Mouse (Mus musculus) megakaryocyte progenitor cell, adult 5-6 weeks (primary cell): ENCODE results near the gene Cldn7. TPM values are rescaled to one million over a fixed set of nuclear protein-coding genes. Genes with fewer than 3 reads are reported as not detected.
"Not testable (repeated sequence)": the region's sequence is repeated elsewhere in the genome, so short reads cannot be mapped to it uniquely, and the experiment has no call there.

Experiments
- ATAC-seq: replicated peaks from 2 replicates; pipeline ENCODE4 v1.8.0; 2016; ENCODE audit warnings: mild to moderate bottlenecking, moderate TSS enrichment, inconsistent platforms; ENCODE audit not compliant: poor library complexity
- total RNA-seq, 2 experiments: library from RNA; stranded (forward) in 1 of 2; stranded (reverse) in 1 of 2; fragments of 157-497, 149-512 nt in 1 of 2; fragments of 200-1000 nt in 1 of 2; gene quantifications; 2 replicates each; pipeline versions ENCODE4 v1.2.3 to v1.2.4; 2015 to 2017

Gene Cldn7
- total RNA-seq (2015) (not detected in 2 replicates), total RNA-seq (2017) (not detected in 2 replicates)

- ATAC-seq: no peak
Observed at GRCm38 (mm10) chr11:69964650-69965270, at the start of gene Cldn7. Cldn7 (plus strand) TSS chr11:69964779.

GRCm38 (mm10) chr11:69914917-69915430, 49.6 kb upstream of the Cldn7 start:
- ATAC-seq: no peak

- peak; percentile 35 for ATAC-seq
Observed at GRCm38 (mm10) chr11:69915667-69916627, 48.6 kb upstream of the Cldn7 start.

GRCm38 (mm10) chr11:69916652-69917378, 47.8 kb upstream of the Cldn7 start:
- ATAC-seq: not testable (repeated sequence)

- no peak for ATAC-seq
Observed at GRCm38 (mm10) chr11:69917379-69917948, 47.1 kb upstream of the Cldn7 start.

GRCm38 (mm10) chr11:69918118-69918517, 46.5 kb upstream of the Cldn7 start:
- ATAC-seq: no peak

GRCm38 (mm10) chr11:69919053-69919452, 45.5 kb upstream of the Cldn7 start:
- ATAC-seq: no peak

GRCm38 (mm10) chr11:69919661-69920265, 44.8 kb upstream of the Cldn7 start:
- ATAC-seq: peak; percentile 42

GRCm38 (mm10) chr11:69920266-69921031, 44.1 kb upstream of the Cldn7 start:
- ATAC-seq: no peak

GRCm38 (mm10) chr11:69921114-69922011, 43.2 kb upstream of the Cldn7 start, which contains the start of gene Eif5a:
Eif5a (minus strand) TSS chr11:69921958.
- ATAC-seq: peak; percentile 73

GRCm38 (mm10) chr11:69922012-69922756, 42.4 kb upstream of the Cldn7 start:
- ATAC-seq: no peak

- ATAC-seq: no peak
Observed at GRCm38 (mm10) chr11:69922796-69923195, 41.8 kb upstream of the Cldn7 start.

GRCm38 (mm10) chr11:69927501-69927900, 37.1 kb upstream of the Cldn7 start:
- ATAC-seq: no peak

- no peak for ATAC-seq
Observed at GRCm38 (mm10) chr11:69929712-69930111, 34.9 kb upstream of the Cldn7 start.

GRCm38 (mm10) chr11:69930176-69930575, 34.4 kb upstream of the Cldn7 start:
- not testable (repeated sequence) for ATAC-seq

GRCm38 (mm10) chr11:69930967-69931537, 33.5 kb upstream of the Cldn7 start:
- peak; percentile 85 for ATAC-seq

- no peak for ATAC-seq
Observed at GRCm38 (mm10) chr11:69931769-69932168, 32.8 kb upstream of the Cldn7 start.
